Mouse (Mus musculus) midbrain, embryonic 15.5 days (tissue): Measurements from ENCODE around the gene Prickle3. TPM values are rescaled to one million over a fixed set of nuclear protein-coding genes. Genes with fewer than 3 reads are reported as not detected.
A peak's percentile ranks its signal among the peaks of the same experiment; 100 is the strongest.
"Not testable (repeated sequence)": the region's sequence is repeated elsewhere in the genome, so short reads cannot be mapped to it uniquely, and the experiment has no call there.

ENCODE experiments used
- ATAC-seq: fragments of 200-750 bp; cut with Nextera tagmentation; replicated peaks from 2 replicates; pipeline ENCODE4 v1.8.0; 2017; ENCODE audit warnings: moderate TSS enrichment
- H3K27ac ChIP-seq: fragments of 300-500 bp; sonication (generic); 2 replicates; pipeline ENCODE4 v1.5.1; 2015; ENCODE audit warnings: mild to moderate bottlenecking, inconsistent platforms
- H3K27me3 ChIP-seq: fragments of 300-500 bp; sonication (generic); replicated peaks from 2 replicates; pipeline ENCODE4 v1.6.1; 2015; ENCODE audit warnings: inconsistent platforms
- H3K36me3 ChIP-seq: fragments of 300-500 bp; sonication (generic); replicated peaks from 2 replicates; pipeline ENCODE4 v1.6.1; 2015; ENCODE audit warnings: inconsistent platforms
- H3K4me1 ChIP-seq: fragments of 300-500 bp; sonication (generic); 2 replicates; pipeline ENCODE4 v1.6.1; 2015; ENCODE audit warnings: inconsistent platforms
- H3K4me2 ChIP-seq: fragments of 300-500 bp; sonication (generic); 2 replicates; pipeline ENCODE4 v1.6.1; 2015; ENCODE audit warnings: inconsistent platforms, mild to moderate bottlenecking, moderate library complexity
- H3K4me3 ChIP-seq: fragments of 300-500 bp; sonication (generic); 2 replicates; pipeline ENCODE4 v1.5.1; 2015; ENCODE audit warnings: mild to moderate bottlenecking, inconsistent platforms
- H3K9ac ChIP-seq: fragments of 300-500 bp; sonication (generic); 2 replicates; pipeline ENCODE4 v1.6.1; 2015; ENCODE audit warnings: mild to moderate bottlenecking, inconsistent platforms
- H3K9me3 ChIP-seq: fragments of 300-500 bp; sonication (generic); 2 replicates; pipeline ENCODE4 v1.6.1; 2016; ENCODE audit warnings: inconsistent platforms
- WGBS: fragments of 180-500 bp; shearing (Covaris S2); methylation state at CpG from one replicate; pipeline ENCODE4 v1.1.7; 2015; ENCODE audit warnings: mixed read lengths; 5-methylcytosine and 5-hydroxymethylcytosine counted together
- polyA plus RNA-seq: library from polyadenylated mRNA; unstranded; fragments of >200 nt; fragmentation: Nextera tagmentation; extraction: Ambion mirVana; gene quantifications from 2 replicates; pipeline ENCODE4 v1.2.1, GENCODE M21; 2015

Gene Prickle3
- polyA plus RNA-seq, 1 experiment from 2014 or later = 1.7 TPM

- no peak overlapping the region for H3K9ac ChIP-seq
- peak overlapping the region; percentile 24 for H3K4me3 ChIP-seq
- H3K27ac ChIP-seq = no peak overlapping the region
- H3K4me2 ChIP-seq = peak overlapping the region; percentile 46
- H3K36me3 ChIP-seq = no peaks in the 10 kb centered on the region
- no peaks in the 10 kb centered on the region; the same call in 1 of the 2 replicates for H3K4me1 ChIP-seq
- H3K27me3 ChIP-seq = no peaks in the 10 kb centered on the region; the same call in 1 of the 2 replicates
- ATAC-seq = peak; percentile 28
- WGBS = 38% methylated on average over 28 of the region's 28 CpGs
- H3K9me3 ChIP-seq = no peaks in the 10 kb centered on the region
Measured at GRCm38 (mm10) chrX:7674284-7675000, 17.4 kb downstream of the Prickle3 start.

GRCm38 (mm10) chrX:7675001-7675380 lies 17.9 kb downstream of the Prickle3 start:
- ATAC-seq = peak; percentile 12; the same call in 1 of the 2 replicates
- no peaks in the 10 kb centered on the region; the same call in 1 of the 2 replicates for H3K27me3 ChIP-seq
- no peaks in the 10 kb centered on the region; the same call in 1 of the 2 replicates for H3K4me1 ChIP-seq
- H3K4me3 ChIP-seq = peak overlapping the region; percentile 24
- H3K9me3 ChIP-seq = no peaks in the 10 kb centered on the region
- H3K4me2 ChIP-seq = peak overlapping the region; percentile 46
- H3K36me3 ChIP-seq = no peaks in the 10 kb centered on the region
- no peak overlapping the region for H3K27ac ChIP-seq
- 46% methylated on average over 10 of the region's 10 CpGs for WGBS
- H3K9ac ChIP-seq = no peak overlapping the region

- Histone ChIP-seq H3K9me3 (no peaks in the 10 kb centered on the region), H3K4me2 (no peak overlapping the region), H3K27me3 (no peaks in the 10 kb centered on the region), H3K27ac (no peak overlapping the region), H3K4me1 (no peaks in the 10 kb centered on the region; the same call in 1 of the 2 replicates), H3K36me3 (no peaks in the 10 kb centered on the region), H3K9ac (no peak overlapping the region), H3K4me3 (no peak overlapping the region)
- 47% methylated on average over 3 of the region's 3 CpGs for WGBS
- ATAC-seq = no peak
Measured at GRCm38 (mm10) chrX:7678986-7679385, 21.9 kb downstream of the Prickle3 start.

- peak; percentile 90 for ATAC-seq
- Histone ChIP-seq H3K9me3 (no peaks in the 10 kb centered on the region), H3K4me2 (peak overlapping the region; percentile 50), H3K4me3 (peak overlapping the region; percentile 29), H3K36me3 (no peaks in the 10 kb centered on the region), H3K27me3 (no peaks in the 10 kb centered on the region), H3K4me1 (no peaks in the 10 kb centered on the region; the same call in 1 of the 2 replicates), H3K27ac (no peak overlapping the region), H3K9ac (no peak overlapping the region)
- WGBS = 20% methylated on average over 27 of the region's 27 CpGs
Measured at GRCm38 (mm10) chrX:7679405-7680056, 22.5 kb downstream of the Prickle3 start.

GRCm38 (mm10) chrX:7680057-7680412 lies 23.0 kb downstream of the Prickle3 start:
- no peaks in the 10 kb centered on the region for H3K36me3 ChIP-seq
- no peaks in the 10 kb centered on the region for H3K4me1 ChIP-seq
- H3K9me3 ChIP-seq = no peaks in the 10 kb centered on the region
- 30% methylated on average over 12 of the region's 12 CpGs for WGBS
- peak; percentile 41 for ATAC-seq
- peak overlapping the region; percentile 29 for H3K4me3 ChIP-seq
- no peaks in the 10 kb centered on the region for H3K27me3 ChIP-seq
- peak overlapping the region; percentile 50 for H3K4me2 ChIP-seq
- H3K27ac ChIP-seq = no peak overlapping the region
- no peak overlapping the region for H3K9ac ChIP-seq

- no peak for ATAC-seq
- H3K4me3 ChIP-seq = peak within 1 kb of the TSS; percentile 29; the same call in 1 of the 2 replicates
- H3K27me3 ChIP-seq = no peaks in the 10 kb centered on the region
- no peaks in the 10 kb centered on the region for H3K9me3 ChIP-seq
- 72% methylated on average over 14 of the region's 14 CpGs for WGBS
- H3K4me2 ChIP-seq = peak within 1 kb of the TSS; percentile 50
- H3K36me3 ChIP-seq = no peaks in the 10 kb centered on the region
- no peak within 1 kb of the TSS for H3K9ac ChIP-seq
- no peaks in the 10 kb centered on the region for H3K4me1 ChIP-seq
- no peak within 1 kb of the TSS for H3K27ac ChIP-seq
Measured at GRCm38 (mm10) chrX:7680864-7681263, 23.8 kb downstream of the Prickle3 start, which contains the start of gene Magix. Gene Magix (minus strand): TSS chrX:7681251.

- Histone ChIP-seq H3K4me3 (no peak overlapping the region), H3K27ac (no peak overlapping the region), H3K9me3 (no peaks in the 10 kb centered on the region), H3K4me2 (no peak overlapping the region), H3K27me3 (no peaks in the 10 kb centered on the region), H3K4me1 (no peaks in the 10 kb centered on the region), H3K9ac (no peak overlapping the region), H3K36me3 (no peaks in the 10 kb centered on the region)
- ATAC-seq = no peak
- WGBS = 98% methylated on average over 2 of the region's 2 CpGs
Measured at GRCm38 (mm10) chrX:7688321-7688720, 31.3 kb downstream of the Prickle3 start.

GRCm38 (mm10) chrX:7690486-7690885 lies 33.4 kb downstream of the Prickle3 start:
- Histone ChIP-seq H3K4me3 (no peak overlapping the region), H3K9ac (no peak overlapping the region), H3K9me3 (no peaks in the 10 kb centered on the region), H3K36me3 (no peaks in the 10 kb centered on the region), H3K4me1 (no peaks in the 10 kb centered on the region), H3K27ac (no peak overlapping the region), H3K27me3 (no peaks in the 10 kb centered on the region), H3K4me2 (no peak overlapping the region)
- WGBS = 80% methylated on average over 3 of the region's 3 CpGs
- ATAC-seq = no peak

- Histone ChIP-seq H3K9ac (no peak overlapping the region), H3K27me3 (no peaks in the 10 kb centered on the region), H3K4me1 (peaks cover 3% of the 10 kb centered on the region; the same call in 1 of the 2 replicates), H3K27ac (no peak overlapping the region), H3K9me3 (no peaks in the 10 kb centered on the region), H3K4me3 (no peak overlapping the region), H3K4me2 (no peak overlapping the region), H3K36me3 (no peaks in the 10 kb centered on the region)
- 41% methylated on average over 4 of the region's 4 CpGs for WGBS
- ATAC-seq = no peak
Measured at GRCm38 (mm10) chrX:7692862-7693261, 35.8 kb downstream of the Prickle3 start.

- no peaks in the 10 kb centered on the region for H3K36me3 ChIP-seq
- WGBS = 49% methylated on average over 6 of the region's 6 CpGs
- H3K4me1 ChIP-seq = peaks cover 3% of the 10 kb centered on the region; the same call in 1 of the 2 replicates
- no peaks in the 10 kb centered on the region for H3K9me3 ChIP-seq
- H3K27me3 ChIP-seq = no peaks in the 10 kb centered on the region
- no peak overlapping the region for H3K27ac ChIP-seq
- H3K4me3 ChIP-seq = peak overlapping the region; percentile 15; the same call in 1 of the 2 replicates
- peak overlapping the region; percentile 44 for H3K4me2 ChIP-seq
- peak; percentile 79; the same call in 1 of the 2 replicates for ATAC-seq
- H3K9ac ChIP-seq = no peak overlapping the region
Measured at GRCm38 (mm10) chrX:7696520-7696919, 39.5 kb downstream of the Prickle3 start.

- peaks cover 3% of the 10 kb centered on the region; the same call in 1 of the 2 replicates for H3K4me1 ChIP-seq
- H3K9me3 ChIP-seq = no peaks in the 10 kb centered on the region
- H3K27ac ChIP-seq = peak within 1 kb of the TSS; percentile 43; the same call in 1 of the 2 replicates
- peak within 1 kb of the TSS; percentile 49 for H3K4me2 ChIP-seq
- ATAC-seq = peak; percentile 96
- peak within 1 kb of the TSS; percentile 40 for H3K9ac ChIP-seq
- H3K36me3 ChIP-seq = no peaks in the 10 kb centered on the region
- WGBS = 20% methylated on average over 33 of the region's 33 CpGs
- H3K27me3 ChIP-seq = no peaks in the 10 kb centered on the region
- H3K4me3 ChIP-seq = peak within 1 kb of the TSS; percentile 46
Measured at GRCm38 (mm10) chrX:7696954-7697381, 39.9 kb downstream of the Prickle3 start, which contains the start of gene Gpkow. Gene Gpkow (plus strand): TSS chrX:7697131.

- peak overlapping the region; percentile 49 for H3K4me2 ChIP-seq
- H3K9me3 ChIP-seq, H3K4me1 ChIP-seq, H3K27me3 ChIP-seq, H3K36me3 ChIP-seq, ATAC-seq: not testable (repeated sequence)
- H3K4me3 ChIP-seq = peak overlapping the region; percentile 33
- WGBS = 43% methylated on average over 6 of the region's 12 CpGs
- peak overlapping the region; percentile 31; the same call in 1 of the 2 replicates for H3K9ac ChIP-seq
- peak overlapping the region; percentile 55; the same call in 1 of the 2 replicates for H3K27ac ChIP-seq
Measured at GRCm38 (mm10) chrX:7713764-7714134, 56.7 kb downstream of the Prickle3 start.
